In the genomic region with DNA sequence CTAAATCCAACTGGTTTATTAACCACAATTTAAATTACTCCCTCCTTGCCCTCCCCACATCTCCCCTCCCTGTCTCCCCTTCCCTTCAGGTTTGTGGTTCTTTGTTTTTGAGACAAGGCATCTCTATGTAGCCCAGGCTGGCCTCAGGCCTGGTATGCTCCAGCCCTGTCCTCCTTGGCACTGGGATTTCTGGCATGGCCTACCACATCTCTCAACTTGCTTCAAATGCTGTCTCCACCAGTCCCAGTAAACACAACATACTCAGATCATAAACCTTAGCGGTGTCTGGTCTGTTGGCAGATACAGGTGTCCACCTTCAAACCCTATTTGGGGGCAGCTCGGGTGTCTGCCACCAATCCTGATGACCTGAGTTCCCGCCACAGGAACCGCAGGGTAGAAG, we compare ENCODE assay signal across 17 mouse cellular contexts. TPM values are rescaled to one million over a fixed set of nuclear protein-coding genes. Genes with fewer than 3 reads are reported as not detected.
DNase-seq lines count a peak whose midpoint lies in the region; ATAC-seq and TF ChIP-seq lines count a peak whose summit lies in the region.
"Had no signal": no experiment of that assay in that cellular context is flagged by ENCODE, and none has a peak within 500 bp of the region (broad histone marks: within the 10 kb centered on the region; RNA-seq: fewer than 3 reads in every experiment).

No protein-coding gene starts in this region.

- H3K27me3 ChIP-seq in kidney, embryonic 15.5 days: no peaks in the 10 kb centered on the region
- no peaks in the 10 kb centered on the region for H3K27me3 ChIP-seq in limb, embryonic 12.5 days
- no peaks in the 10 kb centered on the region for H3K27me3 ChIP-seq in embryonic facial prominence, embryonic 10.5 days (replicated peaks; ENCODE audit: low read depth, poor library complexity, severe bottlenecking)
- H3K27me3 ChIP-seq: heart, embryonic 13.5 days; neural tube, embryonic 15.5 days had no signal

- ATAC-seq in kidney, embryonic 15.5 days (replicated peaks; ENCODE audit: low FRiP score): no peak
- ATAC-seq in limb, embryonic 12.5 days (ENCODE audit: insufficient number of reproducible peaks, insufficient read depth, low FRiP score, low TSS enrichment, low read depth): no peak
- ATAC-seq in erythroblast, adult 5-6 weeks (replicated peaks; ENCODE audit: low FRiP score, poor library complexity, severe bottlenecking): no peak
- ATAC-seq: hindbrain, postnatal 0 days had no signal

- no peaks in the 10 kb centered on the region for H3K9me3 ChIP-seq in kidney, embryonic 15.5 days (replicated peaks)
- no peaks in the 10 kb centered on the region for H3K9me3 ChIP-seq in limb, embryonic 12.5 days
- H3K9me3 ChIP-seq in embryonic facial prominence, embryonic 10.5 days: no peaks in the 10 kb centered on the region
- H3K9me3 ChIP-seq: neural tube, embryonic 15.5 days had no signal

- peak; percentile 62 for DNase-seq in gastrocnemius, adult 2 months
- DNase-seq in gastrocnemius, postnatal 10 days: no peak
- DNase-seq in kidney, postnatal 36 days: no peak
- no peak for DNase-seq in embryonic facial prominence, embryonic 10.5 days (ENCODE audit: low spot score)
- DNase-seq: adrenal gland, postnatal 36 days; B cell, adult 2 months; layer of hippocampus, adult 9-11 months; left cerebral cortex, postnatal 4 days; right cerebral cortex, adult 18-20 months; thymus, postnatal 4 days had no signal

- peaks cover 80% of the 10 kb centered on the region for H3K4me1 ChIP-seq in kidney, embryonic 15.5 days
- H3K4me1 ChIP-seq in brown adipose tissue, adult 24 weeks (ENCODE audit: control insufficient read depth, insufficient read depth, insufficient read length, low read length): peaks cover 16% of the 10 kb centered on the region
- H3K4me1 ChIP-seq in limb, embryonic 12.5 days (replicated peaks): peaks cover 50% of the 10 kb centered on the region
- peaks cover 60% of the 10 kb centered on the region for H3K4me1 ChIP-seq in embryonic facial prominence, embryonic 10.5 days

- H3K4me2 ChIP-seq in kidney, embryonic 15.5 days: no peak overlapping the region
- no peak overlapping the region for H3K4me2 ChIP-seq in limb, embryonic 12.5 days
- H3K4me2 ChIP-seq: heart, embryonic 13.5 days; neural tube, embryonic 15.5 days had no signal

- H3K36me3 ChIP-seq in kidney, embryonic 15.5 days: no peaks in the 10 kb centered on the region
- no peaks in the 10 kb centered on the region for H3K36me3 ChIP-seq in limb, embryonic 12.5 days
- H3K36me3 ChIP-seq in embryonic facial prominence, embryonic 10.5 days (replicated peaks): no peaks in the 10 kb centered on the region
- H3K36me3 ChIP-seq: neural tube, embryonic 15.5 days had no signal

- 39% methylated on average over 4 of the region's 4 CpGs for WGBS in kidney, embryonic 15.5 days
- WGBS in limb, embryonic 12.5 days: 50% methylated on average over 4 of the region's 4 CpGs
- 82% methylated on average over 4 of the region's 4 CpGs for WGBS in embryonic facial prominence, embryonic 10.5 days

- no peak for TF ChIP-seq CTCF in gastrocnemius, adult 2 months (IDR thresholded peaks at IDR 0.05)

- no peak overlapping the region for H3K9ac ChIP-seq in kidney, embryonic 15.5 days
- H3K9ac ChIP-seq in limb, embryonic 12.5 days (replicated peaks): no peak overlapping the region
- H3K9ac ChIP-seq: heart, embryonic 13.5 days; neural tube, embryonic 15.5 days had no signal

- intact Hi-C loops in gastrocnemius, adult 2 months (cut with DNase I): loop anchor here (10.0 kb wide), 1 partner anchor 231 kb away; a partner anchor contains a TSS

- peak overlapping the region; percentile 97 for H3K27ac ChIP-seq in gastrocnemius, adult 2 months
- H3K27ac ChIP-seq in kidney, embryonic 15.5 days: peak overlapping the region; percentile 72
- H3K27ac ChIP-seq in brown adipose tissue, adult 24 weeks (replicated peaks; ENCODE audit: low read depth, low read length): peak overlapping the region; percentile 53
- 0 out of 2 replicates have a peak overlapping the region, but pooled peaks have one; percentile 29 for H3K27ac ChIP-seq in limb, embryonic 12.5 days
- no peak overlapping the region for H3K27ac ChIP-seq in embryonic facial prominence, embryonic 10.5 days (replicated peaks)
- H3K27ac ChIP-seq: heart, embryonic 13.5 days; hindbrain, postnatal 0 days; neural tube, embryonic 15.5 days had no signal

- H3K4me3 ChIP-seq in gastrocnemius, adult 2 months: peak overlapping the region; percentile 67
- H3K4me3 ChIP-seq in kidney, embryonic 15.5 days (replicated peaks): no peak overlapping the region
- H3K4me3 ChIP-seq in brown adipose tissue, adult 24 weeks (ENCODE audit: insufficient read depth, low read depth, low read length): no peak overlapping the region
- no peak overlapping the region for H3K4me3 ChIP-seq in limb, embryonic 12.5 days (replicated peaks)
- H3K4me3 ChIP-seq in embryonic facial prominence, embryonic 10.5 days: no peak overlapping the region
- H3K4me3 ChIP-seq: heart, embryonic 13.5 days; neural tube, embryonic 15.5 days had no signal

RNA-seq across cellular contexts. Expression of a gene that starts 5.2 kb away (rescaled TPM):
- 100 to 1,000 TPM in 1 of 2 experiments, 10 to 100 TPM in 1; 41.6 to 104 TPM for total RNA-seq in gastrocnemius, adult 2 months (2021)
- 10 to 100 TPM; 57.1 to 61.3 TPM for total RNA-seq in gastrocnemius, postnatal 10 days (2021)
- polyA plus RNA-seq in kidney, embryonic 15.5 days (2015; fragmentation: Nextera tagmentation; extraction: Ambion mirVana): 17.8 and 18.5 TPM in 2 replicates
- 66.4 and 85.8 TPM in 2 replicates for polyA plus RNA-seq in brown adipose tissue, adult 24 weeks (2012; ENCODE audit: insufficient read depth, insufficient read length, missing spikeins)
- 7.0 and 10.0 TPM in 2 replicates for polyA plus RNA-seq in limb, embryonic 12.5 days (2016; fragmentation: Nextera tagmentation; extraction: Ambion mirVana)
- 4.9 and 5.3 TPM in 2 replicates for polyA plus RNA-seq in embryonic facial prominence, embryonic 10.5 days (2016; fragmentation: Nextera tagmentation; extraction: Ambion mirVana)
- total RNA-seq in erythroblast, adult 5-6 weeks (2015; ENCODE audit: low replicate concordance): 4.8 and 6.5 TPM in 2 replicates
- 4.2 and 7.0 TPM in 2 replicates for total RNA-seq in erythroblast, adult 5-6 weeks (2017; ENCODE audit: low replicate concordance)

RNA-seq across cellular contexts. Expression of a gene that starts 48.8 kb away (rescaled TPM):
- total RNA-seq in gastrocnemius, adult 2 months (2021): 10 to 100 TPM in 1 of 2 experiments, 1 to 10 TPM in 1; 5.5 to 16.1 TPM
- 10 to 100 TPM; 18.9 to 21.1 TPM for total RNA-seq in gastrocnemius, postnatal 10 days (2021)
- 11.7 and 12.7 TPM in 2 replicates for polyA plus RNA-seq in kidney, embryonic 15.5 days (2015; fragmentation: Nextera tagmentation; extraction: Ambion mirVana)
- 24.3 and 32.5 TPM in 2 replicates for polyA plus RNA-seq in brown adipose tissue, adult 24 weeks (2012; ENCODE audit: insufficient read depth, insufficient read length, missing spikeins)
- polyA plus RNA-seq in limb, embryonic 12.5 days (2016; fragmentation: Nextera tagmentation; extraction: Ambion mirVana): 17.7 and 19.1 TPM in 2 replicates
- polyA plus RNA-seq in embryonic facial prominence, embryonic 10.5 days (2016; fragmentation: Nextera tagmentation; extraction: Ambion mirVana): 16.7 and 21.4 TPM in 2 replicates
- total RNA-seq in erythroblast, adult 5-6 weeks (2015; ENCODE audit: low replicate concordance): not detected in 2 replicates
- 0.42 TPM in 1 of 2 replicates, not detected in the other for total RNA-seq in erythroblast, adult 5-6 weeks (2017; ENCODE audit: low replicate concordance)
